Mouse (Mus musculus): ENCODE data around the gene Muc13. TPM values are rescaled to one million over a fixed set of nuclear protein-coding genes. Genes with fewer than 3 reads are reported as not detected.

Gene Muc13
- polyA plus RNA-seq, 1 experiment from 2014 or later = 37.0 TPM

GRCm38 (mm10) chr16:33752904-33753578 is 40.8 kb upstream of the Muc13 start:
- Histone ChIP-seq H3K36me3 (ENCODE audit: control insufficient read depth, insufficient read depth, low read length) (peaks cover 8% of the 10 kb centered on the region; the same call in 1 of the 2 replicates), H3K9ac (ENCODE audit: low read length) (no peak overlapping the region), H3K27me3 (ENCODE audit: control insufficient read depth, insufficient read depth, low read length) (no peaks in the 10 kb centered on the region), H3K9me3 (replicated peaks; ENCODE audit: control insufficient read depth, low read length) (no peaks in the 10 kb centered on the region), H3K4me1 (ENCODE audit: control insufficient read depth, insufficient read depth, low read length) (no peaks in the 10 kb centered on the region; the same call in 1 of the 2 replicates), H3K4me2 (ENCODE audit: low read depth, low read length) (no peak overlapping the region), H3K4me3 (replicated peaks; ENCODE audit: low read length) (no peak overlapping the region), H3K27ac (ENCODE audit: low read length) (no peak overlapping the region)
- WGBS = 76% methylated on average over 8 of the region's 8 CpGs
- no peak; the same call in 1 of the 2 replicates for ATAC-seq (ENCODE audit: insufficient read depth, low FRiP score)

- peaks cover 10% of the 10 kb centered on the region; the same call in 1 of the 2 replicates for H3K36me3 ChIP-seq (ENCODE audit: control insufficient read depth, insufficient read depth, low read length)
- no peaks in the 10 kb centered on the region for H3K27me3 ChIP-seq (ENCODE audit: control insufficient read depth, insufficient read depth, low read length)
- no peak overlapping the region for H3K27ac ChIP-seq (ENCODE audit: low read length)
- no peaks in the 10 kb centered on the region for H3K9me3 ChIP-seq (replicated peaks; ENCODE audit: control insufficient read depth, low read length)
- no peak overlapping the region for H3K4me2 ChIP-seq (ENCODE audit: low read depth, low read length)
- no peaks in the 10 kb centered on the region; the same call in 1 of the 2 replicates for H3K4me1 ChIP-seq (ENCODE audit: control insufficient read depth, insufficient read depth, low read length)
- no peak overlapping the region for H3K4me3 ChIP-seq (replicated peaks; ENCODE audit: low read length)
- no peak overlapping the region for H3K9ac ChIP-seq (ENCODE audit: low read length)
- ATAC-seq (ENCODE audit: insufficient read depth, low FRiP score) = no peak
- 78% methylated on average over 8 of the region's 8 CpGs for WGBS
These were observed 38.5 kb upstream of the Muc13 start for GRCm38 (mm10) chr16:33755293-33755692.

- no peaks in the 10 kb centered on the region for H3K27me3 ChIP-seq (ENCODE audit: control insufficient read depth, insufficient read depth, low read length)
- no peaks in the 10 kb centered on the region for H3K9me3 ChIP-seq (replicated peaks; ENCODE audit: control insufficient read depth, low read length)
- WGBS = 54% methylated on average over 16 of the region's 16 CpGs
- H3K4me3 ChIP-seq (replicated peaks; ENCODE audit: low read length) = no peak overlapping the region
- H3K27ac ChIP-seq (ENCODE audit: low read length) = no peak overlapping the region
- ATAC-seq (ENCODE audit: insufficient read depth, low FRiP score) = no peak
- H3K9ac ChIP-seq (ENCODE audit: low read length) = no peak overlapping the region
- peak overlapping the region; percentile 4; the same call in 1 of the 2 replicates for H3K4me2 ChIP-seq (ENCODE audit: low read depth, low read length)
- peaks cover 10% of the 10 kb centered on the region; the same call in 1 of the 2 replicates for H3K36me3 ChIP-seq (ENCODE audit: control insufficient read depth, insufficient read depth, low read length)
- no peaks in the 10 kb centered on the region; the same call in 1 of the 2 replicates for H3K4me1 ChIP-seq (ENCODE audit: control insufficient read depth, insufficient read depth, low read length)
These were observed 37.9 kb upstream of the Muc13 start for GRCm38 (mm10) chr16:33755961-33756360.

- no peak for ATAC-seq (ENCODE audit: insufficient read depth, low FRiP score)
- H3K27ac ChIP-seq (ENCODE audit: low read length) = no peak overlapping the region
- no peaks in the 10 kb centered on the region for H3K9me3 ChIP-seq (replicated peaks; ENCODE audit: control insufficient read depth, low read length)
- WGBS = 55% methylated on average over 6 of the region's 6 CpGs
- no peaks in the 10 kb centered on the region for H3K27me3 ChIP-seq (ENCODE audit: control insufficient read depth, insufficient read depth, low read length)
- H3K9ac ChIP-seq (ENCODE audit: low read length) = no peak overlapping the region
- H3K4me3 ChIP-seq (replicated peaks; ENCODE audit: low read length) = no peak overlapping the region
- H3K36me3 ChIP-seq (ENCODE audit: control insufficient read depth, insufficient read depth, low read length) = peaks cover 10% of the 10 kb centered on the region; the same call in 1 of the 2 replicates
- H3K4me2 ChIP-seq (ENCODE audit: low read depth, low read length) = no peak overlapping the region
- no peaks in the 10 kb centered on the region for H3K4me1 ChIP-seq (ENCODE audit: control insufficient read depth, insufficient read depth, low read length)
These were observed 37.4 kb upstream of the Muc13 start for GRCm38 (mm10) chr16:33756396-33756795.

GRCm38 (mm10) chr16:33759207-33759606 is 34.6 kb upstream of the Muc13 start:
- no peaks in the 10 kb centered on the region for H3K4me1 ChIP-seq (ENCODE audit: control insufficient read depth, insufficient read depth, low read length)
- H3K36me3 ChIP-seq (ENCODE audit: control insufficient read depth, insufficient read depth, low read length) = peaks cover 5% of the 10 kb centered on the region; the same call in 1 of the 2 replicates
- H3K27ac ChIP-seq (ENCODE audit: low read length) = no peak overlapping the region
- no peak overlapping the region for H3K4me3 ChIP-seq (replicated peaks; ENCODE audit: low read length)
- H3K9ac ChIP-seq (ENCODE audit: low read length) = no peak overlapping the region
- H3K9me3 ChIP-seq (replicated peaks; ENCODE audit: control insufficient read depth, low read length) = no peaks in the 10 kb centered on the region
- no peak for ATAC-seq (ENCODE audit: insufficient read depth, low FRiP score)
- no peak overlapping the region for H3K4me2 ChIP-seq (ENCODE audit: low read depth, low read length)
- WGBS = 80% methylated on average over 7 of the region's 7 CpGs
- H3K27me3 ChIP-seq (ENCODE audit: control insufficient read depth, insufficient read depth, low read length) = no peaks in the 10 kb centered on the region

GRCm38 (mm10) chr16:33760542-33760941 is 33.3 kb upstream of the Muc13 start:
- Histone ChIP-seq H3K36me3 (ENCODE audit: control insufficient read depth, insufficient read depth, low read length) (peaks cover 4% of the 10 kb centered on the region; the same call in 1 of the 2 replicates), H3K4me3 (replicated peaks; ENCODE audit: low read length) (no peak overlapping the region), H3K27me3 (ENCODE audit: control insufficient read depth, insufficient read depth, low read length) (no peaks in the 10 kb centered on the region), H3K27ac (ENCODE audit: low read length) (no peak overlapping the region), H3K4me1 (ENCODE audit: control insufficient read depth, insufficient read depth, low read length) (no peaks in the 10 kb centered on the region), H3K9me3 (replicated peaks; ENCODE audit: control insufficient read depth, low read length) (no peaks in the 10 kb centered on the region), H3K4me2 (ENCODE audit: low read depth, low read length) (no peak overlapping the region), H3K9ac (ENCODE audit: low read length) (no peak overlapping the region)
- WGBS = 44% methylated on average over 5 of the region's 5 CpGs
- no peak for ATAC-seq (ENCODE audit: insufficient read depth, low FRiP score)

GRCm38 (mm10) chr16:33760996-33761395 is 32.8 kb upstream of the Muc13 start:
- Histone ChIP-seq H3K27me3 (ENCODE audit: control insufficient read depth, insufficient read depth, low read length) (no peaks in the 10 kb centered on the region), H3K36me3 (ENCODE audit: control insufficient read depth, insufficient read depth, low read length) (peaks cover 4% of the 10 kb centered on the region; the same call in 1 of the 2 replicates), H3K4me3 (replicated peaks; ENCODE audit: low read length) (no peak overlapping the region), H3K9me3 (replicated peaks; ENCODE audit: control insufficient read depth, low read length) (no peaks in the 10 kb centered on the region), H3K4me1 (ENCODE audit: control insufficient read depth, insufficient read depth, low read length) (no peaks in the 10 kb centered on the region), H3K9ac (ENCODE audit: low read length) (no peak overlapping the region), H3K4me2 (ENCODE audit: low read depth, low read length) (no peak overlapping the region), H3K27ac (ENCODE audit: low read length) (no peak overlapping the region)
- WGBS = 76% methylated on average over 11 of the region's 11 CpGs
- ATAC-seq (ENCODE audit: insufficient read depth, low FRiP score) = no peak

GRCm38 (mm10) chr16:33764501-33765193 is 29.2 kb upstream of the Muc13 start:
- ATAC-seq (ENCODE audit: insufficient read depth, low FRiP score) = peak; percentile 71; the same call in 1 of the 2 replicates
- H3K4me3 ChIP-seq (replicated peaks; ENCODE audit: low read length) = no peak overlapping the region
- no peaks in the 10 kb centered on the region for H3K9me3 ChIP-seq (replicated peaks; ENCODE audit: control insufficient read depth, low read length)
- no peaks in the 10 kb centered on the region for H3K4me1 ChIP-seq (ENCODE audit: control insufficient read depth, insufficient read depth, low read length)
- 29% methylated on average over 12 of the region's 12 CpGs for WGBS
- H3K27me3 ChIP-seq (ENCODE audit: control insufficient read depth, insufficient read depth, low read length) = no peaks in the 10 kb centered on the region
- no peak overlapping the region for H3K9ac ChIP-seq (ENCODE audit: low read length)
- peak overlapping the region; percentile 20; the same call in 1 of the 2 replicates for H3K4me2 ChIP-seq (ENCODE audit: low read depth, low read length)
- no peaks in the 10 kb centered on the region; the same call in 1 of the 2 replicates for H3K36me3 ChIP-seq (ENCODE audit: control insufficient read depth, insufficient read depth, low read length)
- H3K27ac ChIP-seq (ENCODE audit: low read length) = peak overlapping the region; percentile 63; the same call in 1 of the 2 replicates

GRCm38 (mm10) chr16:33765477-33765876 is 28.4 kb upstream of the Muc13 start:
- H3K9me3 ChIP-seq (replicated peaks; ENCODE audit: control insufficient read depth, low read length) = no peaks in the 10 kb centered on the region
- no peaks in the 10 kb centered on the region for H3K4me1 ChIP-seq (ENCODE audit: control insufficient read depth, insufficient read depth, low read length)
- H3K4me3 ChIP-seq (replicated peaks; ENCODE audit: low read length) = no peak overlapping the region
- no peak for ATAC-seq (ENCODE audit: insufficient read depth, low FRiP score)
- no peaks in the 10 kb centered on the region for H3K27me3 ChIP-seq (ENCODE audit: control insufficient read depth, insufficient read depth, low read length)
- H3K27ac ChIP-seq (ENCODE audit: low read length) = 0 out of 2 replicates have a peak overlapping the region, but pooled peaks have one; percentile 63
- H3K4me2 ChIP-seq (ENCODE audit: low read depth, low read length) = no peak overlapping the region
- no peaks in the 10 kb centered on the region; the same call in 1 of the 2 replicates for H3K36me3 ChIP-seq (ENCODE audit: control insufficient read depth, insufficient read depth, low read length)
- no peak overlapping the region for H3K9ac ChIP-seq (ENCODE audit: low read length)
- 100% methylated on average over 2 of the region's 2 CpGs for WGBS
